Mouse (Mus musculus): ENCODE data around the gene Dhx34.
A peak's percentile ranks its signal among the peaks of the same experiment; 100 is the strongest.

The Dhx34 gene

DNA sequence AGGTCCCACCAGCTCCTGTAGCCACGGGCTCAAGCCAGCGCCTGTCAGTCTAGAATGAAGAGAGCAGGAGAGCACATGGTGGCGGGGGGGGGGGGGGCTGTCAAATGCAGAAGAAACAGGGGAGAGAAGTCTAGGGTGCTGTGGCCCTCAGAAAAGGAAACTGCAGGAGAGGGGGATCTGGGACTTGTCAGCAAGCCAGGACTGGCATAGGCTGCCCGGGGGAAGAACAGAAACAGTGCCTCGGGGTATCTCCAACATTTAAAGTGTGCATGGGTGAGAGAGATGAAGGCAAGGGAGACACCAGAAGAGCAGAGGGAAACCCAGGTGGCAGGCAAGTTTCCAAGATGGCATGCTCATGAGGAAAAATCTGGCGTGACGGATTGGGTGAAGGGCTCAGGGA, 59.8 kb downstream of the Dhx34 start:
- DNase-seq (ENCODE audit: low read depth), result no peak

DNA sequence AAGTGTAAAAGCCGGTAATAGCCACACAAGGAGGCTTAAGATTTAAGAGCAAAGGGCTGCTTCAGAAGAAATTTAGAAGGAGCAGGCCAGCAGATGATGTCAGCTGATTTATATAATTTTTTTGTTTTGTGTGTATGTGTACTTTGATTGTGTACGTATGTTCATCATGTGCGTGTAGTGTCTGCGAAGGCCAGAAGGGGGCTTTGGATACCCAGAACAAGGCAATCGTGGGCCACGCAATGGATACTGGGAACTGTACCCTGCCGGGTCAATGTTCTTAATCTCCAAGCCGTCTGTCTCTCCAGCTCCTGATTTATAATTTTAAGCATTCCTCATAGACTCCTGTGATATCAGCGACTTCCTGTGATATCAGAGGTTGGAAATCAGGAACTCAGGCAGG, 60.5 kb downstream of the Dhx34 start:
- DNase-seq (ENCODE audit: low read depth), result no peak

DNA sequence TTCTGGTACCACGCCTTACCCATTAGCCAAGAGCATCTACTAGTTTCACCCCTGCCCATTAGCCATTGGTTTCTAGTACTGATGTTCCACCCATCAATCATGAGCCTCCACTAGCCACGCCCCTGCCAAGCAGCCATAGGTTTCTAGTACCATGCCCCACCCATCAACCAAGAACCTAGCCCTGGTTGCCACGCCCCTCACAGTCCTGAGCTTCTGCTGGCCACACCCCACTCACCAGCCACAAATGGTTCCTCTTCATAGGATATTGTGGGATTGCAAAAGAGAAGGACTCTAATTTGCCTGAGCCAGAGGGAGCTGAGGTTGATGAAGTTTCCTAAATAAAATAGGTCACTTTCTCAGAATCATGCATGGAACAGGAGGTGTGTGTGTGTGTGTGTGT, 61.1 kb downstream of the Dhx34 start:
- DNase-seq (ENCODE audit: low read depth), result no peak

DNA sequence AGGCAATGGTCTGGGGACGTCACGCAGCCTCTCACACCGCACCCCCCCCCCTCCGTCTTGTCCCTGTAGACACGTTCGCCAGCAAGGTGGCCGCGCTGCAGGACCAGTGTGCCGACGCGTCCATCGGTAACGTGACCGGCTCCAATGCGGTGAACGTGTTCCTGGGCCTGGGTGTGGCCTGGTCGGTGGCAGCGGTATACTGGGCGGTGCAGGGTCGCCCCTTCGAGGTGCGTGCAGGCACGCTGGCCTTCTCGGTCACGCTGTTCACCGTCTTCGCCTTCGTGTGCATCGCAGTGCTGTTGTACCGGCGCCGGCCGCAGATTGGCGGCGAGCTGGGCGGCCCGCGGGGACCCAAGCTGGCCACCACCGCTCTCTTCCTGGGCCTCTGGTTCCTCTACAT, 63.1 kb downstream of the Dhx34 start:
- no peak for DNase-seq (ENCODE audit: low read depth)

DNA sequence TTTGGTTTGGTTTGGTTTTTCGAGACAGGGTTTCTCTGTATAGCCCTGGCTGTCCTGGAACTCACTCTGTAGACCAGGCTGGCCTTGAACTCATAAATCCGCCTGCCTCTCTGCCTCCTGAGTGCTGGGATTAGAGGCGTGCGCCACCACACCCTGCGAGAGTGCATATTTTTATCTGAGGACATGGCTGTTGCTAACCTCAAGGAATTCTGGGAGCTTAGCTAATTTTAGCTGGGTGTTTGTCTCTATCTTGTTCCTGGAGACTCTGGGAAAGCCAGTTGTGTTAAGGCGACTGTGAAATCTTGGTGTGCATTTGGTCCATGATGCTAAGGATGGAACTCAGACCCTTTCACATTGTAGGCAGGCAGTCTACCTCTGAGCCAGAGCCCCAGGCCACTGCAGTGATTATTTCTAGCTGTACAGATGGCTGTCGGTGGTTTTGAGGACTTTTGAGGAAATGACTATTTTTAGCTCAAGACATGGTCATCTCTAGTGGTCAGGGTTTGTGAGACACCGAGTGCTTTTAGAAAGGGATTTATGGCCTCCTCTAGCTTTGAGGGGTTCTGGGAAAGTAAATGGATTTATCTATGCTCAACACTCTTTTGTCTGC, 65.6 kb downstream of the Dhx34 start:
- no peak for DNase-seq (ENCODE audit: low read depth)

- DNase-seq (ENCODE audit: low read depth), result no peak
Observed at GRCm38 (mm10) chr7:16155132-16155872, 66.5 kb downstream of the Dhx34 start.

GRCm38 (mm10) chr7:16153522-16153921, 68.3 kb downstream of the Dhx34 start:
- peak; percentile 73 for DNase-seq (ENCODE audit: low read depth)

DNA sequence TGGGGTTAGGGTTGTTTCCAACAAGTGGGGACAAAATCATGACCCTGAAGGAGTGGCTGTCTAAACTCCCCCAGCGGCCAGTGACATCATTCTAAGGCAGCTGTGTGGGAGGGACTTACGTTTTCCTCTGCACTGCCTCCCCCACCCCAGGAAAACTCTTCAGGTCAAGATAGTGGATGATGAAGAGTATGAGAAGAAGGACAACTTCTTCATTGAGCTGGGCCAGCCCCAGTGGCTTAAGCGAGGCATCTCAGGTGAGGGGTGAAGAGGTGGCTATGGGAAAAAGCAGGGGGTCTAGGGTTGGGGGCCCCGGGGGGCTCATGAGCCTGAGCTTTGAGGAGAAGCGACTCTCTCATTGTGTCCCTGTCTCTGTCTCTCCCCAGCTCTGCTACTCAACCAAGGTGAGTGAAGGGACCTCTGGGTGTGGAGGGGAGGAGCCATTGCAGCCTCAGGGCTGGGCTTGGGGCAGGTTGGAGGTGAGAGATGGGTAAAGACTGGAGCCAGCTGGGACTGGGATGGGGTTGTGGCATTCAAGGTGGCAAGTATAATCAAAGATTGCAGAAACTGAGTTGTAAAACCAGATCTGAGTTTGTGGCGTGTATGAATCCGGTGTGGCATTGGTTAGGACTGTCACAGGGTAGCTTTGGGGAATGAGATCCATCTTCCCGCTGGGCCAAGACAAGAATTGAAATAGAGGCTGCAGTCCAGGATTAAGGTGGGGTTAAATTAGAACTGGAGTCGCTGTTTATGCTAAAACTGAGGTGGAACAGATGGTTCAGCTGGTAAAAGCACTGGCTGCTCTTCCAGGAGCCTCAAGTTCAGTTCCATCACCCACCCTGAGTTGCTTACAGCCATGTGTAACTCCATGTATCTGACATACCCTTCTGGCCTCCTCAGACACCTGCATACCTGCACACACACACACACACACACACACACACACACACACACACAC, 71.4 kb downstream of the Dhx34 start:
- DNase-seq (ENCODE audit: low read depth), result no peak

DNA sequence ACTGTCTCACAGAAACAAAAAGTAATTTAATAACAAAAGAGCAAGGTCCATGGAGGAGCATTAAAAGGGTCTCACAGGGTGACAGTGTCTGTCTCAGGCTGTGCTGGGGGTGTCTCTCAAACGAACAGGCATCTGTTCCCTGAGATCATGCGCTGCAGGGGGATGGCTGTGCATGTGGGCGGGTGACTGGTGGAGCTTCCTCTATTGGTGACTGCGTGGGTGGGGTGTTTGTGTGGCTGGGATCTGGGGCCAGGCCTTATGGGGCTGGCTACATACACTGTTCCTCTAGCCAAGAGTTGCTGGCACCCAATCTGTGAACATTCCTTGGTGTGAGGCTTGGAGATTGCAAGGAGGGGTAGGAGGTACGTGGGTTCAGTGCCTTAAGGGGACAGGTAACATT, 72.6 kb downstream of the Dhx34 start:
- no peak for DNase-seq (ENCODE audit: low read depth)

DNA sequence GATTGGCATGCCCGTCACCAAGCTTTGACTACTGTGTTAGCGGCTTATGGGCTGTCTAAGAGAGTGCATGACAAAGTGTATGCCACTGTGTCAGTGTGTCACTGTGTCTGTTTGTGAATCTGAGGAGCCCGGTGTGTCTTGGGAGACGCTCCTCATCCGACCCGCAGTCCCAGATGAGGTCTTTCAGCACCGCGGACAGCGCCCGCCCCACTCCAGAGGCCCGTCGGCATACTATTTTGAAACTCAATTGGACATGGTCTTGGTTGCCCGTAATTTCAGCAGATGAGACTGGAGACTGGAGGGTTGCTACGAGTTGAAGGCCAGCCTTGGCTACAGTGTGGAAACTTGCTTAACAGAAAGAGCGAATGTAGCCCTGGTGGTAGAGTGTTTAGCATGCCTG, 74.2 kb downstream of the Dhx34 start:
- DNase-seq (ENCODE audit: low read depth), result peak; percentile 32

Data from naive thymus-derived CD4-positive, alpha-beta T cell, adult 2 months (primary cell).